Mouse (Mus musculus) hindbrain, embryonic 13.5 days (tissue): ENCODE measurements around the gene Mfsd12. TPM values are rescaled to one million over a fixed set of nuclear protein-coding genes. Genes with fewer than 3 reads are reported as not detected.
A peak's percentile ranks its signal among the peaks of the same experiment; 100 is the strongest.

ENCODE experiments used
- ATAC-seq: fragments of 200-750 bp; cut with Nextera tagmentation; 2 replicates; pipeline ENCODE4 v1.8.0; 2017; ENCODE audit warnings: moderate TSS enrichment; ENCODE audit not compliant: low FRiP score
- H3K27ac ChIP-seq: fragments of 300-500 bp; sonication (generic); 2 replicates; pipeline ENCODE4 v1.5.1; 2015; ENCODE audit warnings: inconsistent platforms, mild to moderate bottlenecking, moderate library complexity
- H3K27me3 ChIP-seq: fragments of 300-500 bp; sonication (generic); 2 replicates; pipeline ENCODE4 v1.6.1; 2015; ENCODE audit warnings: mild to moderate bottlenecking, inconsistent platforms
- H3K36me3 ChIP-seq: fragments of 300-500 bp; sonication (generic); 2 replicates; pipeline ENCODE4 v1.6.1; 2015; ENCODE audit warnings: mild to moderate bottlenecking, inconsistent platforms
- H3K4me1 ChIP-seq: fragments of 300-500 bp; sonication (generic); replicated peaks from 2 replicates; pipeline ENCODE4 v1.6.1; 2015; ENCODE audit warnings: inconsistent platforms
- H3K4me2 ChIP-seq: fragments of 300-500 bp; sonication (generic); 2 replicates; pipeline ENCODE4 v1.6.1; 2015; ENCODE audit warnings: inconsistent platforms, mild to moderate bottlenecking, moderate library complexity
- H3K4me3 ChIP-seq: fragments of 300-500 bp; sonication (generic); 2 replicates; pipeline ENCODE4 v1.5.1; 2015; ENCODE audit warnings: mild to moderate bottlenecking, inconsistent platforms
- H3K9ac ChIP-seq: fragments of 300-500 bp; sonication (generic); 2 replicates; pipeline ENCODE4 v1.6.1; 2015; ENCODE audit warnings: mild to moderate bottlenecking, inconsistent platforms
- H3K9me3 ChIP-seq: fragments of 300-500 bp; sonication (generic); 2 replicates; pipeline ENCODE4 v1.6.1; 2016; ENCODE audit warnings: inconsistent platforms
- WGBS: fragments of 180-500 bp; shearing (Covaris S2); methylation state at CpG from one replicate; pipeline ENCODE4 v1.1.7; 2015; 5-methylcytosine and 5-hydroxymethylcytosine counted together
- polyA plus RNA-seq: library from polyadenylated mRNA; unstranded; fragments of >200 nt; fragmentation: Nextera tagmentation; extraction: Ambion mirVana; gene quantifications from 2 replicates; pipeline ENCODE4 v1.2.1, GENCODE M21; 2015

Gene Mfsd12
- polyA plus RNA-seq, 1 experiment from 2014 or later: 11.9 TPM

GRCm38 (mm10) chr10:81362336-81362949 is 5.2 kb downstream of the Mfsd12 start:
- H3K9ac ChIP-seq: no peak overlapping the region
- peaks cover 44% of the 10 kb centered on the region for H3K27me3 ChIP-seq
- peaks cover 64% of the 10 kb centered on the region for H3K4me1 ChIP-seq
- whole genome bisulfite sequencing: 79% methylated on average over 12 of the region's 12 CpGs
- ATAC-seq: no peak
- H3K27ac ChIP-seq: no peak overlapping the region
- H3K9me3 ChIP-seq: no peaks in the 10 kb centered on the region
- H3K4me3 ChIP-seq: no peak overlapping the region
- H3K36me3 ChIP-seq: peaks cover 31% of the 10 kb centered on the region
- no peak overlapping the region for H3K4me2 ChIP-seq

- H3K27me3 ChIP-seq: peaks cover 42% of the 10 kb centered on the region
- H3K9me3 ChIP-seq: no peaks in the 10 kb centered on the region
- peak overlapping the region; percentile 52 for H3K4me2 ChIP-seq
- peak overlapping the region; percentile 63 for H3K9ac ChIP-seq
- peak overlapping the region; percentile 30 for H3K4me3 ChIP-seq
- H3K36me3 ChIP-seq: peaks cover 43% of the 10 kb centered on the region
- peaks cover 54% of the 10 kb centered on the region for H3K4me1 ChIP-seq
- WGBS: 10% methylated on average over 54 of the region's 54 CpGs
- ATAC-seq: no peak
- no peak overlapping the region for H3K27ac ChIP-seq
These were observed 6.4 kb downstream of the Mfsd12 start for GRCm38 (mm10) chr10:81363436-81364346.

GRCm38 (mm10) chr10:81364666-81365065 is 7.4 kb downstream of the Mfsd12 start:
- ATAC-seq: no peak
- Histone ChIP-seq H3K27me3 (peaks cover 36% of the 10 kb centered on the region), H3K27ac (no peak overlapping the region), H3K36me3 (peaks cover 53% of the 10 kb centered on the region), H3K4me2 (peak overlapping the region; percentile 52), H3K9me3 (no peaks in the 10 kb centered on the region), H3K4me3 (peak overlapping the region; percentile 30; the same call in 1 of the 2 replicates), H3K4me1 (peaks cover 47% of the 10 kb centered on the region), H3K9ac (peak overlapping the region; percentile 63)
- 12% methylated on average over 28 of the region's 28 CpGs for WGBS

GRCm38 (mm10) chr10:81365073-81365472 is 7.8 kb downstream of the Mfsd12 start:
- peaks cover 34% of the 10 kb centered on the region for H3K27me3 ChIP-seq
- peaks cover 57% of the 10 kb centered on the region for H3K36me3 ChIP-seq
- peak overlapping the region; percentile 63; the same call in 1 of the 2 replicates for H3K9ac ChIP-seq
- no peak overlapping the region for H3K27ac ChIP-seq
- 0 out of 2 replicates have a peak overlapping the region, but pooled peaks have one; percentile 30 for H3K4me3 ChIP-seq
- peaks cover 47% of the 10 kb centered on the region for H3K4me1 ChIP-seq
- 36% methylated on average over 4 of the region's 4 CpGs for WGBS
- H3K4me2 ChIP-seq: no peak overlapping the region
- no peaks in the 10 kb centered on the region for H3K9me3 ChIP-seq
- ATAC-seq: no peak

GRCm38 (mm10) chr10:81365672-81366476 is 8.6 kb downstream of the Mfsd12 start, which contains the start of gene 4930404N11Rik:
TSS of gene 4930404N11Rik (minus strand) at chr10:81365816.
- H3K4me2 ChIP-seq: peak within 1 kb of the TSS; percentile 52
- H3K9ac ChIP-seq: peak within 1 kb of the TSS; percentile 63
- peaks cover 34% of the 10 kb centered on the region for H3K27me3 ChIP-seq
- ATAC-seq: no peak; the same call in 1 of the 2 replicates
- no peaks in the 10 kb centered on the region for H3K9me3 ChIP-seq
- peak within 1 kb of the TSS; percentile 26; the same call in 1 of the 2 replicates for H3K27ac ChIP-seq
- H3K4me3 ChIP-seq: peak within 1 kb of the TSS; percentile 30; the same call in 1 of the 2 replicates
- H3K4me1 ChIP-seq: peaks cover 42% of the 10 kb centered on the region
- WGBS: 18% methylated on average over 12 of the region's 12 CpGs
- H3K36me3 ChIP-seq: peaks cover 65% of the 10 kb centered on the region

- 0 out of 2 replicates have a peak overlapping the region, but pooled peaks have one; percentile 26 for H3K27ac ChIP-seq
- no peak overlapping the region for H3K4me2 ChIP-seq
- no peaks in the 10 kb centered on the region for H3K9me3 ChIP-seq
- H3K4me1 ChIP-seq: peaks cover 38% of the 10 kb centered on the region
- 74% methylated on average over 6 of the region's 6 CpGs for WGBS
- no peak overlapping the region for H3K9ac ChIP-seq
- no peak overlapping the region for H3K4me3 ChIP-seq
- H3K27me3 ChIP-seq: peaks cover 34% of the 10 kb centered on the region
- ATAC-seq: no peak
- peaks cover 67% of the 10 kb centered on the region for H3K36me3 ChIP-seq
These were observed 9.4 kb downstream of the Mfsd12 start for GRCm38 (mm10) chr10:81366477-81367206.

- Histone ChIP-seq H3K4me3 (no peak overlapping the region), H3K4me2 (no peak overlapping the region), H3K9ac (no peak overlapping the region), H3K4me1 (peaks cover 38% of the 10 kb centered on the region), H3K27ac (no peak overlapping the region), H3K27me3 (peaks cover 34% of the 10 kb centered on the region), H3K36me3 (peaks cover 65% of the 10 kb centered on the region), H3K9me3 (no peaks in the 10 kb centered on the region)
- 68% methylated on average over 6 of the region's 6 CpGs for WGBS
- no peak for ATAC-seq
These were observed 9.9 kb downstream of the Mfsd12 start for GRCm38 (mm10) chr10:81367207-81367495.

GRCm38 (mm10) chr10:81375322-81375721 is 18.0 kb downstream of the Mfsd12 start:
- Histone ChIP-seq H3K9me3 (no peaks in the 10 kb centered on the region), H3K4me3 (no peak overlapping the region), H3K4me2 (no peak overlapping the region), H3K36me3 (peaks cover 49% of the 10 kb centered on the region), H3K27ac (no peak overlapping the region), H3K9ac (peak overlapping the region; percentile 13; the same call in 1 of the 2 replicates), H3K27me3 (no peaks in the 10 kb centered on the region), H3K4me1 (peaks cover 37% of the 10 kb centered on the region)
- 94% methylated on average over 10 of the region's 10 CpGs for WGBS
- no peak for ATAC-seq

GRCm38 (mm10) chr10:81376561-81377361 is 19.5 kb downstream of the Mfsd12 start:
- Histone ChIP-seq H3K27ac (no peak overlapping the region), H3K9ac (peak overlapping the region; percentile 95), H3K4me1 (peaks cover 37% of the 10 kb centered on the region), H3K36me3 (peaks cover 35% of the 10 kb centered on the region), H3K4me2 (peak overlapping the region; percentile 92), H3K9me3 (no peaks in the 10 kb centered on the region), H3K4me3 (peak overlapping the region; percentile 74), H3K27me3 (no peaks in the 10 kb centered on the region)
- 49% methylated on average over 6 of the region's 6 CpGs for WGBS
- ATAC-seq: no peak

GRCm38 (mm10) chr10:81377362-81377664 is 20.0 kb downstream of the Mfsd12 start:
- WGBS: 56% methylated on average over 2 of the region's 2 CpGs
- H3K27ac ChIP-seq: no peak overlapping the region

More at GRCm38 (mm10) chr10:81377362-81377664, 20.0 kb downstream of the Mfsd12 start:
- H3K4me3 ChIP-seq: peak overlapping the region; percentile 74
- peaks cover 37% of the 10 kb centered on the region for H3K4me1 ChIP-seq
- peak overlapping the region; percentile 92 for H3K4me2 ChIP-seq
- H3K36me3 ChIP-seq: peaks cover 34% of the 10 kb centered on the region
- no peaks in the 10 kb centered on the region for H3K27me3 ChIP-seq
- H3K9ac ChIP-seq: peak overlapping the region; percentile 95
- H3K9me3 ChIP-seq: no peaks in the 10 kb centered on the region
- no peak for ATAC-seq
